Mouse (Mus musculus): ENCODE data around the gene Ikzf5.
A peak's percentile ranks its signal among the peaks of the same experiment; 100 is the strongest.
"Not testable (repeated sequence)": the region's sequence is repeated elsewhere in the genome, so short reads cannot be mapped to it uniquely, and the experiment has no call there.

Gene Ikzf5

DNA sequence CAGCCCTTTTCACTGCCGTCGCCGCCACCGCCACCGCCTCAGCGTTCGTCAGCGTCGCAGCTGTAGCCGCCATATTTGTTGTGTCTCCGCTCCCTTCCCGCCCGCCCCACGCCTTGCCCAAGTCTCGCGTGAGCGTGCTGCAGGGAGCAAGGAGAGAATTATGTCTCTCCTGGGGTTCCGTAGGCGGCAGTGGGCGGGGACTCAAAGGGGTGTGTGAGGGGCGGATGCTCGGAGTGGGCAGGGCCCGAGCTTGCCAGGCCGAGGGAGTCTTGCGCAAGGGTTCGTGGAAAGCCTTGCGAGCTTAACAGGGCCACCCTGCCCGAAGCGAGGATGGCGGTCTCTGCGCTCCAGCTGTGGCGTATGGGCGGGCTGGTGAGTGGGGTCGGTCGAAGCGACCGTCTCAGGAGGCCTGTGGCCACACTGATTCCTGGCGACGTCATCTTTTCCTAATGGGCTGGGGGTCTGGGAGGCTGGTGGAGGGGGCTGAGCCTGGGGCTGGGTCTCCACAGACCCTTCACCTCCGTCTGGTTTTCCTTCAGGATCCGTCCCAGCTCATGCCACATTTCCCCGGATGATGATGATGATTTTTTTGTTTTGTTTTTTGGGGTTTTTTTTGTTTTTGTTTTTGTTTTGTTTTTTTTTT, at the start of gene Ikzf5, which contains the start of gene Acadsb:
TSS of gene Ikzf5 (minus strand) at position 106 of the 643 bp plus-strand sequence.
TSS of gene Acadsb (plus strand) at position 186 of the 643 bp plus-strand sequence.
- DNase-seq = peak; percentile 100

DNA sequence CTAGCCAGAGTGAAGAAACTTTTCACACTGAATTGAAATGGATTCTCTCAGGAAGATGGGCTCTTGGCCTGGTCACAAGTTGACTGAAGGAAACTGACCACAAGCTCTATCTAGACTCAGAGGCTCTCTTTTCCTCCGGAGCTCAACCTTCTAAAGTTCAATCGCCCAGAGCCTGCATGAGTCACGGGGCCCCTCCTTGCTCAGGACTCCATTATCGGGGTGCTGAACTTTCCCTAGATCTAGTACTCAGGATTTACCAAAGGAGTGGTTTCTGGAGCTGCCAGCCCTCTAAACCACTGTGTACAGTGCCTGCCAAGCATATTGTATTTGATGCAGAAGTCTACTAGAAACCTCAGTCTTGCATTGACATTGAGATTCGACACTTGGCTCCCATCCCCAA, 46.4 kb upstream of the Ikzf5 start:
- DNase-seq = no peak

GRCm38 (mm10) chr7:131437051-131437450, 26.7 kb upstream of the Ikzf5 start:
- DNase-seq = no peak

GRCm38 (mm10) chr7:131434276-131434675, 24.0 kb upstream of the Ikzf5 start:
- DNase-seq = no peak

GRCm38 (mm10) chr7:131432244-131432643, 21.9 kb upstream of the Ikzf5 start:
- peak; percentile 25 for DNase-seq

DNA sequence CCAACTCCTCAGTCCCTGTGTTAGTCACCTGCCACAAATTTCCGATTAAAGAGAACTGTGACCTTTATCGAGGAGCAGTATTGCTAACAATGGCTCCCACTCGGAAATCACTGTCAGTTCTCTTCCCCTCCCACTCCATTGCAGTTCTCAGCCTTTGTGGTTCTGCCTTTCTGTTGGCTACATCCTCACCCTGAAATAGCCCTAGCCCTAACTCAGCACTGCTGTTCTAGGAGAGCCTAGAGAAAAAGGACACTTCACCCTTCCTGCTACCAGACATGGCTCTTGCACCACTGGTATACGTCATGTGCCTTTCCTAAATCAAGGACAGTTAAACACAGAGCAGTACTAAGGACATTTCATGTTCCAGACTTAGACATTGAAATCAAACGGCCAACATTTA, 17.0 kb upstream of the Ikzf5 start:
- DNase-seq = no peak

DNA sequence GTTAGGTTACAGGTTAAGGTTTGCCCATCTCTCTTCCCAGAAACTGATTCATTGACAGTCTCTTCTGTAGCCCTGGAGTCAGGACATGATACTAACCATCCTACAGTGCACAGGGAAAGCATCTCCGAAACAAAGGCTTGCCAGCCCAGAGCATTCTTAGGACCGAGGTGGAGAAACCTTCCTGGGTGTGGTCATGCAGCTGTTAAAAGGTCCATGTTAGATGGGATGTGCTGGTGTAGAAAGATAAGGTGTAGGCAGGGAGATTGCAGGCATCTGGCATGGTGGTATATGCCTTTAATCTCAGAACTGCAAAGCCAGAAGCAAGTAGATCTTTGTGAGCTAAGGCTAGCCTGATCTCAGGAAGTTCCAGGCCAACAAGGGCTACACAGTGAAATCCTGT, 14.6 kb upstream of the Ikzf5 start:
- DNase-seq = no peak

GRCm38 (mm10) chr7:131417605-131418004, 7.3 kb upstream of the Ikzf5 start:
- no peak for DNase-seq

DNA sequence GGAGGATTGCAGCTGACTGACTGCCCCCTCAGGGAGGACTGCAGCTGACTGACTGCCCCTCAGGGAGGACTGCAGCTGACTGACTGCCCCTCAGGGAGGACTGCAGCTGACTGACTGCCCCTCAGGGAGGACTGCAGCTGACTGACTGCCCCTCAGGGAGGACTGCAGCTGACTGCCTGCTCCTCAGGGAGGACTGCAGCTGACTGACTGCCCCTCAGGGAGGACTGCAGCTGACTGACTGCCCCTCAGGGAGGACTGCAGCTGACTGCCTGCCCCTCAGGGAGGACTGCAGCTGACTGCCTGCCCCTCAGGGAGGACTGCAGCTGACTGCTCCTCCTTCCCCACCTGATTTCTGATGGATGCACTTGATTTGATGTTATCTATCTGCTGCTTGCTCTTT, 6.4 kb upstream of the Ikzf5 start:
- DNase-seq = not testable (repeated sequence)

GRCm38 (mm10) chr7:131411941-131412270, 1.6 kb upstream of the Ikzf5 start:
- no peak for DNase-seq

GRCm38 (mm10) chr7:131411221-131411940, 1.1 kb upstream of the Ikzf5 start:
- DNase-seq = peak; percentile 76

GRCm38 (mm10) chr7:131409988-131410385, 334 bp downstream of the Ikzf5 start:
- DNase-seq = no peak

GRCm38 (mm10) chr7:131409321-131409987, 867 bp downstream of the Ikzf5 start:
- DNase-seq = peak; percentile 9

GRCm38 (mm10) chr7:131391761-131392160, 18.6 kb downstream of the Ikzf5 start:
- DNase-seq = not testable (repeated sequence)

- no peak for DNase-seq
These were observed 38.3 kb downstream of the Ikzf5 start for GRCm38 (mm10) chr7:131371880-131372651.

- no peak for DNase-seq
These were observed 38.9 kb downstream of the Ikzf5 start for GRCm38 (mm10) chr7:131371470-131371860.

- DNase-seq = peak; percentile 89
These were observed 39.5 kb downstream of the Ikzf5 start, which contains the start of gene Pstk for GRCm38 (mm10) chr7:131370648-131371469. Gene Pstk, plus strand, starts transcription at chr7:131371141.

GRCm38 (mm10) chr7:131364131-131364530, 46.2 kb downstream of the Ikzf5 start:
- DNase-seq = no peak

DNA sequence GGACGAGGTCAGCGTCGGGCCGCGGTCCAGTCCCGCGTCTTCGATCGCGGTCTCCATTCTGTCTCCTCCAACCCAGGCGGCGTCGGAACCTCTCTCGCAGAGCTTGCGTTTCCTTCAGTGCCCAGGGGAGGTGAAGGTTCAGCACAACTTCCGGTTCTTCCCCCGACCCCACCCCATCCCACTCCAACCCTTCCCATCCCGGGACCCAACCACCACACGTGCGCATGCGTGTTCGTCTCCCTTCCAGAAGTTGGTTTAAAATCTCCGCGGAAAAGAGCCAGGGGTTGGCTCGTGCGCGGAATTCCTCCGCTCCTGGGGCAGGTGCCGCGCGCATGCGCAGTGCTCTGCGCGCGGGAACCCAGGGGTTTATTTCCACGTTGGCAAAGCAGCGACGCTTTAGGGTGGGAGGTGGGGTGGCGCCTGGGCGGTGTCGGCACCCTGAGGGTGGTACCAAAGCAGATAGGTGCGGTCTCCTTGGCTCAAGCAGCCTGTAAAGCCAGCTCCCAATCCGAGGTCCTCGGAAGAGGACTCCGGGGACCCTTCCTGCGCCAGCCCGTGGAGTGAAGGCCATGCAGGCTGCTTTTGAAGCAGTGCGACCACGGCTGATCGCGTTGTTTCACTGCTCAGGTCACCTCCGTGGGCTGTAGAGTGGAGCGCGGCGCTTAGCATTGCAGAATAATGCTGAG, 47.6 kb downstream of the Ikzf5 start, which contains the start of gene 2310057M21Rik:
TSS of gene 2310057M21Rik (minus strand) at position 145 of the 686 bp plus-strand sequence.
- peak; percentile 97 for DNase-seq

GRCm38 (mm10) chr7:131362269-131362614, 48.1 kb downstream of the Ikzf5 start:
- DNase-seq = no peak

DNA sequence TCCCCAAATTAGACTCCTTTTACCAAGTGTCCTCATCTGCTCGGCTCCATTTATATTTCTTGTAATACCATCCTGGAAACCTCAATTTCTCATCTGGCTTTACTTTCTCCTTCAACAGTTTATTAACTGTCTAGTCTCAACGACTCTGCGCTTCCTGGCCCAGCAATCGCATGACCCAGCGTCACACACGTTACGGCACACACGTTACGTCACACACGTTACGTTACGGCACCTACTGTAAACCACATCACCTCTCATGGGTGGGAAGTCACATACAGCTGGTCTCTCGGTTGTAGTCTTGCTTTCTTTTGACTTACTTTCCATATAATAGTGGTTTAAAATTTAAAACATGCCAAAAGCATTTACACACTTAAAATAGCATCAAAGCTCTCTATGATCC, 54.2 kb downstream of the Ikzf5 start:
- DNase-seq = no peak

Data from lung, postnatal 10 days (tissue).